Mouse (Mus musculus) heart, embryonic 16.5 days (tissue): ENCODE results near the gene Gm10750. TPM values are rescaled to one million over a fixed set of nuclear protein-coding genes. Genes with fewer than 3 reads are reported as not detected.
"Not testable (repeated sequence)": the region's sequence is repeated elsewhere in the genome, so short reads cannot be mapped to it uniquely, and the experiment has no call there.

Source experiments
- ATAC-seq: fragments of 200-750 bp; cut with Nextera tagmentation; replicated peaks from 2 replicates; pipeline ENCODE4 v1.8.0; 2017; ENCODE audit warnings: moderate number of reproducible peaks; ENCODE audit not compliant: insufficient read depth, low FRiP score; ENCODE audit errors: extremely low read depth
- H3K27ac ChIP-seq: fragments of 300-500 bp; sonication (generic); 2 replicates; pipeline ENCODE4 v1.5.1; 2014; ENCODE audit warnings: mild to moderate bottlenecking, low read length, control low read depth, moderate library complexity
- H3K27me3 ChIP-seq: fragments of 300-500 bp; sonication (generic); 2 replicates; pipeline ENCODE4 v1.6.1; 2014; ENCODE audit warnings: low read length, mixed read lengths; ENCODE audit not compliant: control insufficient read depth, insufficient read depth
- H3K36me3 ChIP-seq: fragments of 300-500 bp; sonication (generic); 2 replicates; pipeline ENCODE4 v1.6.1; 2014; ENCODE audit not compliant: control insufficient read depth, insufficient read depth
- H3K4me1 ChIP-seq: fragments of 300-500 bp; sonication (generic); 2 replicates; pipeline ENCODE4 v1.6.1; 2014; ENCODE audit warnings: low read length, mixed read lengths; ENCODE audit not compliant: control insufficient read depth, insufficient read depth
- H3K4me2 ChIP-seq: fragments of 300-500 bp; sonication (generic); 2 replicates; pipeline ENCODE4 v1.6.1; 2014; ENCODE audit warnings: low read depth, mild to moderate bottlenecking, control low read depth, low read length
- H3K4me3 ChIP-seq: fragments of 300-500 bp; sonication (generic); 2 replicates; pipeline ENCODE4 v1.5.1; 2014; ENCODE audit warnings: mild to moderate bottlenecking, control low read depth, low read length
- H3K9ac ChIP-seq: fragments of 300-500 bp; sonication (generic); 2 replicates; pipeline ENCODE4 v1.6.1; 2014; ENCODE audit warnings: low read length, control low read depth
- H3K9me3 ChIP-seq: fragments of 300-500 bp; sonication (generic); replicated peaks from 2 replicates; pipeline ENCODE4 v1.6.1; 2016; ENCODE audit warnings: low read length; ENCODE audit not compliant: control insufficient read depth
- WGBS: fragments of 180-500 bp; shearing (Covaris S2); extraction: QIAGEN DNeasy Blood & Tissue Kit; methylation state at CpG from one replicate; pipeline ENCODE4 v1.1.7; 2014; 5-methylcytosine and 5-hydroxymethylcytosine counted together
- polyA plus RNA-seq: library from polyadenylated mRNA; unstranded; fragments of >200 nt; fragmentation: Nextera tagmentation; extraction: Ambion mirVana; gene quantifications from 2 replicates; pipeline ENCODE4 v1.2.1, GENCODE M21; 2015

Gene Gm10750
- not detected in 2 replicates for polyA plus RNA-seq

GRCm38 (mm10) chr2:149017137-149017536, at the start of gene Gm10750:
Gene Gm10750 (minus strand): TSS chr2:149017237.
- not testable (repeated sequence) for H3K4me2 ChIP-seq, H3K4me3 ChIP-seq, H3K27ac ChIP-seq, H3K27me3 ChIP-seq, H3K4me1 ChIP-seq, H3K36me3 ChIP-seq, H3K9ac ChIP-seq, ATAC-seq, H3K9me3 ChIP-seq
- WGBS = 64% methylated on average over 5 of the region's 5 CpGs

- H3K27ac ChIP-seq = no peak overlapping the region
- ATAC-seq = no peak
- no peaks in the 10 kb centered on the region for H3K4me1 ChIP-seq
- 55% methylated on average over 2 of the region's 2 CpGs for WGBS
- no peak overlapping the region for H3K9ac ChIP-seq
- H3K4me2 ChIP-seq = no peak overlapping the region
- no peak overlapping the region for H3K4me3 ChIP-seq
- H3K27me3 ChIP-seq = no peaks in the 10 kb centered on the region
- no peaks in the 10 kb centered on the region for H3K9me3 ChIP-seq
- no peaks in the 10 kb centered on the region for H3K36me3 ChIP-seq
These were observed 12.2 kb downstream of the Gm10750 start for GRCm38 (mm10) chr2:149004826-149005225.

GRCm38 (mm10) chr2:149003151-149003550, 13.9 kb downstream of the Gm10750 start, which contains the start of gene Gm1330:
Gene Gm1330 (minus strand): TSS chr2:149003251.
- no peaks in the 10 kb centered on the region for H3K27me3 ChIP-seq
- H3K4me2 ChIP-seq = no peak within 1 kb of the TSS
- no peak for ATAC-seq
- H3K4me3 ChIP-seq = no peak within 1 kb of the TSS
- H3K9me3 ChIP-seq = no peaks in the 10 kb centered on the region
- no peak within 1 kb of the TSS for H3K27ac ChIP-seq
- no peaks in the 10 kb centered on the region for H3K4me1 ChIP-seq
- H3K9ac ChIP-seq = no peak within 1 kb of the TSS
- no peaks in the 10 kb centered on the region for H3K36me3 ChIP-seq

- 72% methylated on average over 2 of the region's 2 CpGs for WGBS
- Histone ChIP-seq H3K4me3 (no peak overlapping the region), H3K27ac (no peak overlapping the region), H3K4me1 (no peaks in the 10 kb centered on the region), H3K9me3 (no peaks in the 10 kb centered on the region), H3K4me2 (no peak overlapping the region), H3K36me3 (no peaks in the 10 kb centered on the region), H3K9ac (no peak overlapping the region), H3K27me3 (no peaks in the 10 kb centered on the region)
- no peak for ATAC-seq
These were observed 21.9 kb downstream of the Gm10750 start for GRCm38 (mm10) chr2:148995133-148995532.

Other genes starting within 250 kb of the Gm10750 start
- not detected in 2 replicates for gene Cst11, start 245.7 kb downstream of the Gm10750 start, polyA plus RNA-seq
- gene 8030411F24Rik, start 235.2 kb downstream of the Gm10750 start, polyA plus RNA-seq = not detected in 2 replicates
- not detected in 2 replicates for gene Cst12, start 227.9 kb downstream of the Gm10750 start, polyA plus RNA-seq
- gene Cst8, start 218.5 kb downstream of the Gm10750 start, polyA plus RNA-seq = not detected in 2 replicates
- not detected in 2 replicates for gene Cst13, start 197.2 kb downstream of the Gm10750 start, polyA plus RNA-seq
- 2.8 and 4.5 TPM in 2 replicates for gene Cst9, start 182.1 kb downstream of the Gm10750 start, polyA plus RNA-seq
- gene 9230104L09Rik, start 152.2 kb downstream of the Gm10750 start, polyA plus RNA-seq = 0.38 and 0.71 TPM in 2 replicates
- 721 and 724 TPM in 2 replicates for gene Cst3, start 141.5 kb downstream of the Gm10750 start, polyA plus RNA-seq
- not detected in 2 replicates for gene Gm1330, start 14.0 kb downstream of the Gm10750 start, polyA plus RNA-seq